Mouse (Mus musculus): ENCODE measurements around the gene Gpc3.

GRCm38 (mm10) chrX:52374209-52374608 lies 239.5 kb downstream of the Gpc3 start:
- no peak for TF ChIP-seq POLR2A (IDR thresholded peaks at IDR 0.05; ENCODE audit: insufficient read depth, low read depth, low read length)
- no peak for TF ChIP-seq CTCF (IDR thresholded peaks at IDR 0.05; ENCODE audit: insufficient read depth, low read depth, low read length)

Data from olfactory bulb, adult 2 months (tissue).